Mouse (Mus musculus) thymus, postnatal 4 days (tissue): ENCODE data around the gene Mrgprb5.
"Not testable (repeated sequence)": the region's sequence is repeated elsewhere in the genome, so short reads cannot be mapped to it uniquely, and the experiment has no call there.

Experiments
- DNase-seq: peaks from one replicate; pipeline ENCODE4 v3.0.0; 2021

Mrgprb5 gene

GRCm38 (mm10) chr7:48168919-48169318, at the start of gene Mrgprb5:
Gene Mrgprb5, minus strand, starts transcription at chr7:48169019.
- DNase-seq: no peak

GRCm38 (mm10) chr7:48199188-48199587, 30.4 kb upstream of the Mrgprb5 start, which contains the start of gene Mrgprb4:
Gene Mrgprb4, minus strand, starts transcription at chr7:48199288.
- DNase-seq: no peak

GRCm38 (mm10) chr7:48167471-48167870, 1.3 kb downstream of the Mrgprb5 start:
- no peak for DNase-seq

DNA sequence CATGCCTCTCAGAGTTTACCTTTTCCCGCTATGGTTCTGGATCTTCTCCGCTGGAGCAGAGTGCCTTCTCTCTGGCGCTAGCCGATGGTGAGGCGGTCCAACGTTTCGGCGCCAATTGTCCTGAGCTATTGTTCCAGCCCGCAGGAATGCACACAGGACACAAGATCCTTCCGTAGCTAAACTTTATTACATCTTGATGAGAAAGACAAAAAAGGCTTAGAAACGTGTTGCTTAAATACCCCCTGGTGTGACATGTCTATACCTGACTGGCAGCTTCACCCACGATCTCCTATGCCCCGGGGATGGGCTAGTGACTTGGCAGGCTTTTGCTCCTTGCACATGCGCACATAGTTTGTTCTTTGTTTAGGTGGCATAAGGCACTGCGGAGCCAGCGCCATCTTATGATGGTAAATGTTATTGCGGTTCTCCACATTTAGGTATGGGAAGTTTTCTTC, 30.5 kb downstream of the Mrgprb5 start:
- no peak for DNase-seq

DNA sequence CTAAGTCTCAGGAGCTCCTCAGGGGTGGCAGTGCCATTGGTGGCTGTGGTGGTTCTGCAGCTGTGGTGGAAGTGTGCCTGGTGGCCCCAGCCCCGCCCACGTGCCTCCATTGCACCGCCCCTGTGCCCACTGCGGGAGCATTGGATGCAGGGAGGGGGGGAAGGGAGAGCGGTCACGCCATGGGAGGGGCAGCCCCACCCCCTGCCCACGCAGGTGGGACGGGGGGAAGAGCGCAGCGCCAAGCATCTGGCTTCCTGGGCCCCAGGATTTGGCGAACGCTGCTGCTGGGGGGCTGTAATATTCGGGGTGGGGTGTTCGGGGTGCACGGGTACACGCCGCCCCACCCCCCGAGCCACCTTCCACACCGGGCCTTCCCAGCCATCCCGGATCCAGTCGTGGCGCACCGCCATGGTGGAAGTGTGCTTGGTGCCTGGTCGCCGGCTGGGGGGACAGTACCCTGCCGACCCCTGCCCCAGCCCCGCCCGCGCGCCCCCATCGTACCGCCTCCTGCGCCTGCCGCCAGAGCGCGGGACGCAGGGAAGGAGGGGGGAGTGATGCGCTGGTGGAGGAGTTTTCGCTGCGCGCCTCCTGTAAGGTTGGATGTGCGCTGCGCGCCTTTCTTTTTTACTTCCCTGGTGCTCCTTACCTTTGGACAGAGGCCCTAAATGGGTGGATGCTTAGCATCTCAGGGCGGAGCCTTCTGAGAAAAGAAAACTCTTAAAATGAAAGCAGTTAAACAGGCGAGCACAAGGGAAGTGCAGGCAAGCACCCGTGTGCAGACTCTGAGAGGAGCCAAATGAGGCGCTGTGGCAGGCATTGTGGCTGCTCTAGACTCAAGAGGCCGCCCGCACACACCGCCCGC, 31.4 kb downstream of the Mrgprb5 start:
- DNase-seq: peak; percentile 50

DNA sequence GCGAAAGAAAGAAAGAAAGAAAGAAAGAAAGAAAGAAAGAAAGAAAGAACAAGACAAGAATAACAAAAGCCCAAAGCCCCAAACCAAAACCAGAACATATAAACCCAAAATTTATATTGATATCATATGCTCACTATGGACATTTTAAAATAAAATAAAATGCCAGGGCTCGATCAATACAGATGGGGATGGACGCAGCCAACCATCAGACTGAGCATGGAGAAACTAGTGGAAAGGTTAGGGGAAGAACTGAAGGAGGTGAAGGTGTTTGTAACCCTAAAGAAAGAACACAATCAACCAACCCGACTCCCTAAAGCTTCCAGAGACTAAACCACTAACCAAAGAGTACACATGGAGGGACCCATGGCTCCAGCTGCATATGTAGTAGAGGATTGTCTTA, 36.1 kb downstream of the Mrgprb5 start:
- no peak for DNase-seq

- not testable (repeated sequence) for DNase-seq
Observed at GRCm38 (mm10) chr7:48132247-48132646, 36.6 kb downstream of the Mrgprb5 start.

- DNase-seq: not testable (repeated sequence)
Observed at GRCm38 (mm10) chr7:48131820-48132219, 37.0 kb downstream of the Mrgprb5 start.

DNA sequence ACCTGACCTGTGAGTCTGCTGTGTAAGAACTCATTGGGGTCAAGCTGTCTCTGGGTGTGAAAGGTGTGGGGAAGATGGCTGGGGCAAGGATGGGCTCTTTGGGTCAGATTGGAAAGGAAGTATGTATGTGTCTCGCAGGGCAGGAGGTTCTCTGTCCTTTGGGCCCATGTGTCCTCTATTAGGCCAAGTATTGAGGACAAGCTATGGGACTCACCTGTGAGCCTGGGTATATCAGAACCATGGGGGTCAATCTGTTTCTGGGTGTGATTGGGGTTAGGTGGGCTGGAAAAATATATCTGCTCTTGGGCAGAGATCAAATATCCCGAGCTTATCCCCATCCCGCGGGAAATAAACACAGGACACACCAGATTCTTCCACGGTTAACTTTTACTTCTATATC, 45.0 kb downstream of the Mrgprb5 start:
- no peak for DNase-seq
